Mouse (Mus musculus): ENCODE results near the gene Chn2.
A peak's percentile ranks its signal among the peaks of the same experiment; 100 is the strongest.
"Not testable (repeated sequence)": the region's sequence is repeated elsewhere in the genome, so short reads cannot be mapped to it uniquely, and the experiment has no call there.

Gene Chn2

DNA sequence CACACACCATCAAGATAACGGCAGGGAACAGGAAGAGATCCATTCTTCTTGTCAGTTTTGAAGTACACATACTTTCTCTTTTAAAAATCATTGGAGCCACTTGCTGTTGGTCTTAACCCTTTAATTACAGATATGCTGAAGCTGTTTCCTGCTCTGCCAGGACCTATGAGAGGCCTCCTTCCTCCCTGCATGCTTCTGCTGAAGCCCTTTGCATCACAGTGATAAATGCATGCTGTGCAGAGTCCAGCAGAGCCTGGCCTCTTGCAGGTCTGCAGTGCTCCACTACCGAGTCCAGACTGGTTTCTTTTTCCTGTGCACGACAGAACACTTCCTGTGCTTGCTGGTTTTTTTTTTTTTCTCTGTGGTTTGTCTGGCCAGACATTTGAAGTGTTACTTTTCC, 119.0 kb downstream of the Chn2 start:
- no peak for DNase-seq (ENCODE audit: low spot score in 2 of 2)

GRCm38 (mm10) chr6:54160677-54161076, 121.3 kb downstream of the Chn2 start:
- no peak for DNase-seq (ENCODE audit: low spot score in 2 of 2)

- no peak for DNase-seq (ENCODE audit: low spot score in 2 of 2)
Measured at GRCm38 (mm10) chr6:54161246-54161645, 121.9 kb downstream of the Chn2 start.

DNA sequence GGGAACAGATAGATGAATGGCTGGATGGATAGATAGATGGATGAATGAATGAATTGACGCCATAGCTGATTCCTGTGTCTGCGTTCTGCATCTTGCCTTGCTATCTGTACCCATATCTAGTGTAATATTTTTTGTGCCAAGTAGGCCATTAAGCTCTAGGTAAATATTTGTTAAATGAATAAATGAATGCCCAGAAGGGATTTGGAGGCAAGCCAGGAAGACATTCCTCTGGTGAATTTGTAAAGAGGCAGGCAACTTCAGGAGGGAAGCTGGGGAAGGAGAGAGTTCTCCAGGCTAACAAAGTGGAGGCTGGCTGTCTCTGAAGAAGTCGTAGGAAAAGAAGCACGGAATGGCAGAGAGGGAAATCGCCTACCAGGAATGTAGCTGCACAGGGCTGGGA, 123.0 kb downstream of the Chn2 start:
- no peak for DNase-seq (ENCODE audit: low spot score in 2 of 2)

DNA sequence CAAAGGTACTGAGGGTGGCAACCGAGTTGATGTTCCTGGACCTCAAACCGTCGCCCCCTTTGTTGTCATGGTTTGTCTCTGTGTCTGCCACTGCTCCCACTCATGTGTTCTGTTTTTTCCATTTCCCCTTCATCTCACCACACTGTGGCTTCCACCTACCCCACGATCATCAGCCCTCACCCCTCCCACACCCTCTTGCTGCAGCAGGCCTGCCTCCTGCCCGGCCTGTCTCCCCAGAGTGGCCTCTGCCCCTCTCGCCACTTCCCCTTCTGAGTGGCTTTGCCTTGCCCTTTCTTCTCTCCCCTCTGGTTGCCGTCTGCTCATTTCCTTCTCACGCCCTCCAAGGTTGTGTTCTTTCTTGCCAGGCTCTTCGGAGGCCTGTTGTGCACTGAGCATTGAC, 123.4 kb downstream of the Chn2 start:
- no peak for DNase-seq (ENCODE audit: low spot score in 2 of 2)

- DNase-seq (ENCODE audit: low spot score in 2 of 2) = no peak
Measured at GRCm38 (mm10) chr6:54163702-54164101, 124.3 kb downstream of the Chn2 start.

- DNase-seq (ENCODE audit: low spot score in 2 of 2) = peak in 1 of 2 experiments; percentile 42
Measured at GRCm38 (mm10) chr6:54164777-54165176, 125.4 kb downstream of the Chn2 start.

DNA sequence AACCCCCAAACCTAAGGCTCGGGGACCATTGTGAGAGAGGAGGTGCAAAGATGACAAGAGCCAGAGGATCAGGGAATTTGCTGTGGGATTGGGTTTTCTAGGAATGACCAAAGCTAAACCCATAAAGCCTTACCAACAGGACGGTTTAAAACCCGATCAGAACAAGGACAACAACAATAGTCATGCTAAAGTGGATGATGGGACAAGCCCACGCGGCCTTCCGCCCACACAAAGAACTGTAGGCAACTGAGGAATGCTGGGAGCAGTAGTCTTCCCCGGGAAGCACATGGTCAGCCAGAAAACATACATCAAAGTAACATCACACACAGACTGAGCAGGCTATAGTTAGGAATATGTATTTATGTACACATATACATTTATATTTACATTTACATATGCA, 125.9 kb downstream of the Chn2 start:
- DNase-seq (ENCODE audit: low spot score in 2 of 2) = no peak

- DNase-seq (ENCODE audit: low spot score in 2 of 2) = no peak
Measured at GRCm38 (mm10) chr6:54165863-54166262, 126.5 kb downstream of the Chn2 start.

DNA sequence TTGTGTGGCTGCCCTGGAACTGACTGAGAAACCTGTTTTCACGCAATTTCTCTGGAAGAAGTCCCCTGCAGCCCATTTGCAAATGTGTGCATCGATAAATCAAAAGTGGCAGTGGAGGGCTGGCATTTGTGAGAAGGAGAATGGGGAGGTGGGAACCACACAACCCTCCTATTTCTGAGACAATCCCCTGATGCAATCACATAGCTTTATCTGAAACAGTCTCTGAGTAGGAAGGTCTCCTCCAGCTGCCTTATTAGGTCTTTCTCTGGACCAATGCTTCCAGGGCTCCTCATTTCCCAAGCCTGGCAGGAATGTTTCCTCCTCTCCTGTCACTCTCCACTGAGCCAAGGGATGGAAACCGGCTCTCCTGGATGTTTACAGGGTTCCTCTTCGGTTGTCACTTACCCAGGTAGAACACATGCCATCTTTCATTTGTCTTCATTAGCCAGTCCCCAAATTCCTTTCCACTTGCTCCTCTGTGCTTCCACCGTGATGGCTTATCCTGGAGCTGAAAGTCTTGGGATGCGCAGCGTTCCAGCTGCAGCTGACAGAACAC, 127.7 kb downstream of the Chn2 start:
- no peak for DNase-seq (ENCODE audit: low spot score in 2 of 2)

DNA sequence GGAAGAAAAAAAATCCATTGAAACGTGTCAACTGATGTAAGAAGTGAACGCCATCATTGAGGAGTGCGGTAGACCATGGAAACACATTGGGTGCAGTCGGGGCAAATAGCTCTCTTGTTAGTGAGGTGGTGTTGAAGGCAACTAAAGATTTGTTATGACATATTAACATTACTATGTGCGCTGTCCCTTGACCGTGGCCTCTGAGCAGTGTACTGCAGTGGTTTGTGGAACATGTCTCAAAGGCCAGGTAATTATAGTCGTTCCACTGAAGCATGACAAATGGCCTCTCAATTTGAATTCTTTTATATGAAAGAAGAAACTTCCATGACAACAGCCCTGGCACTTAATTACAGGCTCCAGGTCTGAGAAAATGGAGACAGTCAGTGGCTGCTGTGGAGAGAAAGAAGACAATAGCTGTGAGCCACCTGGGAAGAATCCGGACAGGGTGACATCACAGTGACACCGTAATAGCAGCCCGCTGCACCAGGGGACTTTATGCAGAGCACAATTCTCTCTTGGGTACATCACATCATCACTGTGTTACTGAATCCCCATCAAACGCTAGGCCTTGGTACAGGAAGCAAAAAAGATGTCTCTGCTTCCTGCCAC, 131.0 kb downstream of the Chn2 start:
- DNase-seq (ENCODE audit: low spot score in 2 of 2) = no peak

- DNase-seq (ENCODE audit: low spot score in 2 of 2) = no peak
Measured at GRCm38 (mm10) chr6:54171385-54171784, 132.0 kb downstream of the Chn2 start.

DNA sequence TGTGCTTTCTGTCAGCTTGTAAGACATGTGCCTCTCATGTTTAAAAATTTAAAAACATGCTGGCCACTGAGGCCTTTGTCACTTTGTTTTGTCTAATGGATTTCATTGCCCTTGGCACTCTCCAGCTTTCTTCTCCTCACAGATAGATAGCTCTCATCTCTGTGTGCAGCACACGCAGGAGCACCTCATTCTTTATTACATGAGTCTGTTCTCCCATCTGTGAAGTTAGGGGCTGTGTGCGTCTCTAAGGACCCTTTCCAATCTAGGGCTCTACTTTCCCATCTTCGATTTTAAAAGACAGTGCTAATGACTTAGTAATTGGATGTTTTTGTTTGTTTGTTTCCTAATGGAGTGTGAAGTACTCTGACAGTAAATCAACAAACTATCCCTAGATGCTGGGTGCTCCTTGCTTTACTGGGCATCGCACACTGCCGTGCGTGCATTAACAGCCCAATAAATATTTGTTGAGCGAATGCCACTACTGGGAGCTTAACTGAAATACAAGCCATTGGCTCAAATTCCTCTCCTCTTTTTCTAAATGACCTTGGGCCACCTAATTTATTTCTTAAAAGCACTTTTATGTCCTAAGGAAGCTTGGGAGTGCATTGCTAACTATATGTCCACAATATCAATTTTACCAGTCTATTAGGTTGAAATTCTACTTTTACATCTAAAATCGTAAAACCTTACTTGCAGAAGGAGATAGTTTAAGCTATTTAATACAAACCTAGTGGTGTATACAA, 136.3 kb downstream of the Chn2 start:
- DNase-seq (ENCODE audit: low spot score in 2 of 2) = no peak

- not testable (repeated sequence) for DNase-seq (ENCODE audit: low spot score in 2 of 2)
Measured at GRCm38 (mm10) chr6:54177081-54177480, 137.7 kb downstream of the Chn2 start.

GRCm38 (mm10) chr6:54179056-54179873, 139.9 kb downstream of the Chn2 start:
- DNase-seq (ENCODE audit: low spot score in 2 of 2) = no peak

- no peak for DNase-seq (ENCODE audit: low spot score in 2 of 2)
Measured at GRCm38 (mm10) chr6:54179874-54180212, 140.5 kb downstream of the Chn2 start.

- DNase-seq (ENCODE audit: low spot score in 2 of 2) = no peak
Measured at GRCm38 (mm10) chr6:54183825-54184578, 144.6 kb downstream of the Chn2 start.

- DNase-seq (ENCODE audit: low spot score in 2 of 2) = no peak
Measured at GRCm38 (mm10) chr6:54193631-54194305, 154.4 kb downstream of the Chn2 start.

DNA sequence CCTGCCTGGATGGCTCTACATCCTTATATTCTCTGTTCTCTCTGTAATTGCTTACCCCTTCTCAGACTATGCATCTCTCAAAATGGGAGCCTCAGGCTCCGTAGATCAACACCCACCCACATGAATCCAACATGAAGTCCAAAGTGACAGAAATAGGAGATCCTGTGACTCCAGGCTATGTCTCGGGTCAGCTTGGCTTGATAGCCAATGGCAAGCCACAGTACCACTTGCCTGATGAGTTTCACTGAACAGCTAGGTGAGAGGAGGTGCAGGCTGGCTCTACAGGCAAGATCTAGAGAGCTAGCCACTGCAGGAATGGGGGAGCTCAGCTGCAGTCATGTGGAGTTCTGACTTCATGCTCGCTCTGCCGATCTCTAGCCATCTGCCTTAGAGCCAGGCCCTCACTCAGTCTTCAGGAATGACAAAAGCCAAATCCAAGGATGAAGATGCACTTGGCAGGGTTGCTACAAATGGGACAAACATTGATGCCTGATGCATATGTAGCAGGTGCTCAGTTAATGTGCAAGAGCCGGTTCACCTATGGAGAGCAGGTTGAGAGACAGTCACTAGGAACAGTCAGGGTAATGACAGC, 158.6 kb downstream of the Chn2 start:
- no peak for DNase-seq (ENCODE audit: low spot score in 2 of 2)

DNA sequence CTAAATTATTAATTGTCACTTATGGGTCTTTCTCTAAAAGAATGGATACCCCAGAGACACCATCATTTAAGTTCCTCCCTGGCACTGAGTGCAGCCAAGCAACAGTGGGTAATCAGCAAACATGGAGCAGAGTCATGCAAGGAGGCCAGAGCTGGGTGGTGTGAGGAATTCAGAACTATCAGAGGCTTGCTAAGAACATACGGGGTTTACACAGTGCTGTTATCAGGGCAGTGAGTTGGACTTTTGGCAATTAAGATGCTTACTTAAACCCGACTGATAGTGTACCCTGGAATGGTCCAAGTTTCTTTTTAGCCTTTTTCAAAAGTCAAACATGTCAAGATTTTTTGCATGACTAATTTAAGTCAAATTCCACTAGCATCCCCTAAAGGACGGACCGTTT, 160.2 kb downstream of the Chn2 start:
- no peak for DNase-seq (ENCODE audit: low spot score in 2 of 2)
